Mouse (Mus musculus): ENCODE data around the gene Kars. TPM values are rescaled to one million over a fixed set of nuclear protein-coding genes. Genes with fewer than 3 reads are reported as not detected.

The Kars gene
- polyA plus RNA-seq, 2 experiments = 58.9 to 93.6 TPM

DNA sequence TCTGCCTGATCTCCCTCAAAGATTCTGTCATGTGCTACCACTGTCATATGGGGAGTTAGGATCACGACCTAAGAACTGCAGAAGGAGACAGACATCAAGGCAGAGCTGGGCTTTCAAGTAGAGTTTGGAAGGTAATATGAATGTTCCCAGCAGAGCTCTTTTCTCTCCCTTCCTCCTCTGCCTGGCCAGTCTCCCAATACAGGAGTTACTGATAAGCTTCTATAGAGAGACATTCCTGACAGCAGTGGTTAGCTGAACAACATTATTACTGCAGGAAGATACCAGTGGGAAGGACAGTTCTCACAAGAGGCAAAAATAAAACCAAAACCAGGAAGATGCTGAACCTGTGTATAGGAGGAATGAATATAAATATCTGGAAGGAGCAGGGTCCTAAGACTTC is 48.5 kb downstream of the Kars start:
- Histone ChIP-seq H3K4me1 (replicated peaks; ENCODE audit: control insufficient read depth in 2 of 2, insufficient read depth in 2 of 2, low read length in 1 of 2) (peaks cover 0 to 2% of the 10 kb centered on the region in 2 experiments; a peak in 2 of 4 replicates), H3K27me3 (ENCODE audit: control insufficient read depth, insufficient read depth, low read length) (no peaks in the 10 kb centered on the region), H3K9me3 (ENCODE audit: control insufficient read depth, low read length) (no peaks in the 10 kb centered on the region), H3K9ac (replicated peaks) (no peak overlapping the region), H3K27ac (no peak overlapping the region), H3K4me3 (ENCODE audit: insufficient read depth in 1 of 2, low read depth in 2 of 2, low read length in 2 of 2) (no peak overlapping the region), H3K4me2 (ENCODE audit: low read depth) (no peak overlapping the region), H3K36me3 (replicated peaks; ENCODE audit: control insufficient read depth, insufficient read depth, low read depth) (no peaks in the 10 kb centered on the region)
- ATAC-seq (ENCODE audit: insufficient read depth) (no peak), DNase-seq (ENCODE audit: low read depth in 3 of 3, low spot score in 3 of 3) (no peak)
- TF ChIP-seq EP300 (IDR thresholded peaks at IDR 0.05; ENCODE audit: low read depth) = no peak
- no peak for TF ChIP-seq CTCF (IDR thresholded peaks at IDR 0.05; ENCODE audit: low read depth)
- WGBS (ENCODE audit: insufficient replicate concordance) = 42% methylated on average over 1 of the region's 1 CpGs

DNA sequence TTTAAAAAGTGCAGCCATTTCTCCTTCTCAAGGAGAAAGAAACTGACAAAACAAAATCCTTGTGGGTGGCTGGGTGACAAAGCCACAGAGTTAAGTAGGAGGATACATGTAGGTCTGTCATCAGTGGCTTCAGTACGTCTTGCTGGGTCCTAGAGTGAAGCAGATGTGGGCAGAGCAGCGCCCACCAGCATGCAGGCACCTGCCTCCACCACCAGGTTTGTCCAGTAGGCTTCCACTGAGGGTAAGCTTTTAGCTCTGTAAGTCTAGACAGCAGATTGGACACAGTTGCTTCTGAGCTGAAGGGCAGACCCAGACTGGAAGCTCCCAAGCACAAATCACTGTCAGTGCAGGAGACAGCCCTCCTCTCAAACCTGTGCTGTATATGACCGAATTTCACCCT is 49.8 kb downstream of the Kars start:
- TF ChIP-seq CTCF (IDR thresholded peaks at IDR 0.05; ENCODE audit: low read depth) = peak; percentile 26; the same call in 1 of the 2 replicates
- no peak for TF ChIP-seq EP300 (IDR thresholded peaks at IDR 0.05; ENCODE audit: low read depth)
- Histone ChIP-seq H3K9ac (replicated peaks) (no peak overlapping the region), H3K4me2 (ENCODE audit: low read depth) (no peak overlapping the region), H3K36me3 (replicated peaks; ENCODE audit: control insufficient read depth, insufficient read depth, low read depth) (peaks cover 6% of the 10 kb centered on the region), H3K27me3 (ENCODE audit: control insufficient read depth, insufficient read depth, low read length) (no peaks in the 10 kb centered on the region), H3K9me3 (ENCODE audit: control insufficient read depth, low read length) (no peaks in the 10 kb centered on the region), H3K27ac (no peak overlapping the region), H3K4me1 (replicated peaks; ENCODE audit: control insufficient read depth in 2 of 2, insufficient read depth in 2 of 2, low read length in 1 of 2) (no peaks in the 10 kb centered on the region), H3K4me3 (ENCODE audit: insufficient read depth in 1 of 2, low read depth in 2 of 2, low read length in 2 of 2) (no peak overlapping the region)
- ATAC-seq (ENCODE audit: insufficient read depth) (peak; percentile 22; the same call in 1 of the 2 replicates), DNase-seq (ENCODE audit: low read depth in 3 of 3, low spot score in 3 of 3) (no peak)
- WGBS (ENCODE audit: insufficient replicate concordance) = 67% methylated on average over 3 of the region's 3 CpGs

GRCm38 (mm10) chr8:111960591-111961321 is 50.4 kb downstream of the Kars start:
- Histone ChIP-seq H3K4me2 (ENCODE audit: low read depth) (no peak overlapping the region), H3K9ac (replicated peaks) (no peak overlapping the region), H3K27me3 (ENCODE audit: control insufficient read depth, insufficient read depth, low read length) (no peaks in the 10 kb centered on the region), H3K4me1 (replicated peaks; ENCODE audit: control insufficient read depth in 2 of 2, insufficient read depth in 2 of 2, low read length in 1 of 2) (no peaks in the 10 kb centered on the region), H3K9me3 (ENCODE audit: control insufficient read depth, low read length) (no peaks in the 10 kb centered on the region), H3K27ac (no peak overlapping the region), H3K36me3 (replicated peaks; ENCODE audit: control insufficient read depth, insufficient read depth, low read depth) (peaks cover 6% of the 10 kb centered on the region), H3K4me3 (ENCODE audit: insufficient read depth in 1 of 2, low read depth in 2 of 2, low read length in 2 of 2) (no peak overlapping the region)
- WGBS (ENCODE audit: insufficient replicate concordance) = 69% methylated on average over 15 of the region's 15 CpGs
- TF ChIP-seq CTCF (IDR thresholded peaks at IDR 0.05; ENCODE audit: low read depth) (no peak), EP300 (IDR thresholded peaks at IDR 0.05; ENCODE audit: low read depth) (no peak)
- no peak for DNase-seq (ENCODE audit: low read depth in 3 of 3, low spot score in 3 of 3)
- no peak for ATAC-seq (ENCODE audit: insufficient read depth)

- 65% methylated on average over 2 of the region's 2 CpGs for WGBS (ENCODE audit: insufficient replicate concordance)
- DNase-seq (ENCODE audit: low read depth in 3 of 3, low spot score in 3 of 3) = no peak
- no peaks in the 10 kb centered on the region for H3K27me3 ChIP-seq (ENCODE audit: control insufficient read depth, insufficient read depth, low read length)
- TF ChIP-seq CTCF (IDR thresholded peaks at IDR 0.05; ENCODE audit: low read depth) = no peak
- no peak for TF ChIP-seq EP300 (IDR thresholded peaks at IDR 0.05; ENCODE audit: low read depth)
- H3K27ac ChIP-seq = no peak overlapping the region
- no peaks in the 10 kb centered on the region for H3K9me3 ChIP-seq (ENCODE audit: control insufficient read depth, low read length)
- no peak overlapping the region for H3K4me3 ChIP-seq (ENCODE audit: insufficient read depth in 1 of 2, low read depth in 2 of 2, low read length in 2 of 2)
- peaks cover 19% of the 10 kb centered on the region for H3K36me3 ChIP-seq (replicated peaks; ENCODE audit: control insufficient read depth, insufficient read depth, low read depth)
- H3K4me2 ChIP-seq (ENCODE audit: low read depth) = no peak overlapping the region
- no peaks in the 10 kb centered on the region for H3K4me1 ChIP-seq (replicated peaks; ENCODE audit: control insufficient read depth in 2 of 2, insufficient read depth in 2 of 2, low read length in 1 of 2)
- no peak for ATAC-seq (ENCODE audit: insufficient read depth)
- no peak overlapping the region for H3K9ac ChIP-seq (replicated peaks)
These were observed 53.9 kb downstream of the Kars start for GRCm38 (mm10) chr8:111957231-111957630.

DNA sequence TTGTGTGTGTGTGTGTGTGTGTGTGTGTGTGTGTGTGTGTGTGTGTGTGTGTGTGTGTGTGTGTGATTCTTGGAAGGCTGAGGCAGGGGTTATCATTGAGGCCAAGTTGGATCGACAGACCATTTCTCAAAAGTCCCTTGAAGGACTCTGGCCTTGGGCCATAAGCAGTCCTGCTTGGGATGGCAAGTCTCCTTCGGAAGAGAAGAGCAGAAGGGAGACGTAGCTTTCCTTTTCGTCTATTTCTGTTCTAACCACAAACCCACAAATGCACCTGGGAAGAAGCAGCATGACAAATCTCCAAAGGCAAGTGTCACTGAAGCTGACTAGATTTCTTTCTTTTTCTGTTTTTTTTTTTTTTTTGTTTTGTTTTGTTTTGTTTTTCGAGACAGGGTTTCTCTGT is 55.2 kb downstream of the Kars start:
- ATAC-seq (ENCODE audit: insufficient read depth) (no peak), DNase-seq (ENCODE audit: low read depth in 3 of 3, low spot score in 3 of 3) (no peak)
- Histone ChIP-seq H3K9ac (replicated peaks) (no peak overlapping the region), H3K36me3 (replicated peaks; ENCODE audit: control insufficient read depth, insufficient read depth, low read depth) (peaks cover 23% of the 10 kb centered on the region), H3K4me2 (ENCODE audit: low read depth) (no peak overlapping the region), H3K4me3 (ENCODE audit: insufficient read depth in 1 of 2, low read depth in 2 of 2, low read length in 2 of 2) (no peak overlapping the region), H3K27me3 (ENCODE audit: control insufficient read depth, insufficient read depth, low read length) (no peaks in the 10 kb centered on the region), H3K27ac (no peak overlapping the region), H3K4me1 (replicated peaks; ENCODE audit: control insufficient read depth in 2 of 2, insufficient read depth in 2 of 2, low read length in 1 of 2) (no peaks in the 10 kb centered on the region), H3K9me3 (ENCODE audit: control insufficient read depth, low read length) (no peaks in the 10 kb centered on the region)
- TF ChIP-seq CTCF (IDR thresholded peaks at IDR 0.05; ENCODE audit: low read depth) = no peak
- TF ChIP-seq EP300 (IDR thresholded peaks at IDR 0.05; ENCODE audit: low read depth) = no peak
- WGBS (ENCODE audit: insufficient replicate concordance) = 64% methylated on average over 5 of the region's 5 CpGs
